Mouse (Mus musculus): ENCODE measurements around the gene Slc35e4. TPM values are rescaled to one million over a fixed set of nuclear protein-coding genes. Genes with fewer than 3 reads are reported as not detected.

Gene Slc35e4
- polyA plus RNA-seq, 1 experiment from 2014 or later, result 4.5 TPM

- no peak for ATAC-seq (ENCODE audit: insufficient read depth, low FRiP score, low TSS enrichment)
- Histone ChIP-seq H3K9ac (ENCODE audit: low read length) (no peak overlapping the region), H3K36me3 (ENCODE audit: control insufficient read depth, insufficient read depth, low read length) (no peaks in the 10 kb centered on the region), H3K27me3 (ENCODE audit: control insufficient read depth, insufficient read depth, low read length) (no peaks in the 10 kb centered on the region), H3K9me3 (ENCODE audit: control insufficient read depth, low read length) (no peaks in the 10 kb centered on the region), H3K4me3 (ENCODE audit: low read depth, low read length) (no peak overlapping the region), H3K27ac (ENCODE audit: low read depth, low read length) (no peak overlapping the region), H3K4me2 (ENCODE audit: low read depth) (no peak overlapping the region), H3K4me1 (ENCODE audit: control insufficient read depth, insufficient read depth, low read length) (no peaks in the 10 kb centered on the region)
- 91% methylated on average over 7 of the region's 7 CpGs for WGBS
- DNase-seq (ENCODE audit: low spot score), result no peak
Observed at GRCm38 (mm10) chr11:3941371-3941770, 26.9 kb upstream of the Slc35e4 start.

- no peak overlapping the region for H3K27ac ChIP-seq (ENCODE audit: low read depth, low read length)
- 81% methylated on average over 13 of the region's 13 CpGs for WGBS
- no peak overlapping the region for H3K4me2 ChIP-seq (ENCODE audit: low read depth)
- ATAC-seq (ENCODE audit: insufficient read depth, low FRiP score, low TSS enrichment) (no peak), DNase-seq (ENCODE audit: low spot score) (no peak)
- no peaks in the 10 kb centered on the region for H3K9me3 ChIP-seq (ENCODE audit: control insufficient read depth, low read length)
- no peaks in the 10 kb centered on the region; the same call in 1 of the 2 replicates for H3K4me1 ChIP-seq (ENCODE audit: control insufficient read depth, insufficient read depth, low read length)
- H3K36me3 ChIP-seq (ENCODE audit: control insufficient read depth, insufficient read depth, low read length), result no peaks in the 10 kb centered on the region
- no peak overlapping the region for H3K9ac ChIP-seq (ENCODE audit: low read length)
- H3K4me3 ChIP-seq (ENCODE audit: low read depth, low read length), result no peak overlapping the region
- H3K27me3 ChIP-seq (ENCODE audit: control insufficient read depth, insufficient read depth, low read length), result no peaks in the 10 kb centered on the region
Observed at GRCm38 (mm10) chr11:3937321-3937874, 22.9 kb upstream of the Slc35e4 start.

GRCm38 (mm10) chr11:3936318-3936717 lies 21.9 kb upstream of the Slc35e4 start:
- Histone ChIP-seq H3K36me3 (ENCODE audit: control insufficient read depth, insufficient read depth, low read length) (no peaks in the 10 kb centered on the region), H3K27ac (ENCODE audit: low read depth, low read length) (no peak overlapping the region), H3K4me1 (ENCODE audit: control insufficient read depth, insufficient read depth, low read length) (no peaks in the 10 kb centered on the region; the same call in 1 of the 2 replicates), H3K27me3 (ENCODE audit: control insufficient read depth, insufficient read depth, low read length) (no peaks in the 10 kb centered on the region), H3K9ac (ENCODE audit: low read length) (no peak overlapping the region), H3K4me2 (ENCODE audit: low read depth) (no peak overlapping the region), H3K4me3 (ENCODE audit: low read depth, low read length) (no peak overlapping the region), H3K9me3 (ENCODE audit: control insufficient read depth, low read length) (no peaks in the 10 kb centered on the region)
- WGBS, result 78% methylated on average over 3 of the region's 3 CpGs
- DNase-seq (ENCODE audit: low spot score) (no peak), ATAC-seq (ENCODE audit: insufficient read depth, low FRiP score, low TSS enrichment) (no peak)

- DNase-seq (ENCODE audit: low spot score) (no peak), ATAC-seq (ENCODE audit: insufficient read depth, low FRiP score, low TSS enrichment) (no peak)
- H3K9me3 ChIP-seq (ENCODE audit: control insufficient read depth, low read length), result no peaks in the 10 kb centered on the region
- H3K27me3 ChIP-seq (ENCODE audit: control insufficient read depth, insufficient read depth, low read length), result no peaks in the 10 kb centered on the region
- no peak overlapping the region for H3K4me2 ChIP-seq (ENCODE audit: low read depth)
- 76% methylated on average over 4 of the region's 4 CpGs for WGBS
- H3K4me1 ChIP-seq (ENCODE audit: control insufficient read depth, insufficient read depth, low read length), result no peaks in the 10 kb centered on the region; the same call in 1 of the 2 replicates
- no peak overlapping the region for H3K9ac ChIP-seq (ENCODE audit: low read length)
- no peak overlapping the region for H3K27ac ChIP-seq (ENCODE audit: low read depth, low read length)
- H3K4me3 ChIP-seq (ENCODE audit: low read depth, low read length), result no peak overlapping the region
- H3K36me3 ChIP-seq (ENCODE audit: control insufficient read depth, insufficient read depth, low read length), result no peaks in the 10 kb centered on the region
Observed at GRCm38 (mm10) chr11:3935135-3935534, 20.7 kb upstream of the Slc35e4 start.

- H3K9me3 ChIP-seq (ENCODE audit: control insufficient read depth, low read length), result no peaks in the 10 kb centered on the region
- H3K4me3 ChIP-seq (ENCODE audit: low read depth, low read length), result no peak overlapping the region
- DNase-seq (ENCODE audit: low spot score) (no peak), ATAC-seq (ENCODE audit: insufficient read depth, low FRiP score, low TSS enrichment) (no peak)
- H3K27me3 ChIP-seq (ENCODE audit: control insufficient read depth, insufficient read depth, low read length), result no peaks in the 10 kb centered on the region
- 86% methylated on average over 9 of the region's 9 CpGs for WGBS
- no peaks in the 10 kb centered on the region for H3K36me3 ChIP-seq (ENCODE audit: control insufficient read depth, insufficient read depth, low read length)
- H3K4me1 ChIP-seq (ENCODE audit: control insufficient read depth, insufficient read depth, low read length), result no peaks in the 10 kb centered on the region; the same call in 1 of the 2 replicates
- no peak overlapping the region for H3K4me2 ChIP-seq (ENCODE audit: low read depth)
- H3K27ac ChIP-seq (ENCODE audit: low read depth, low read length), result no peak overlapping the region
- H3K9ac ChIP-seq (ENCODE audit: low read length), result no peak overlapping the region
Observed at GRCm38 (mm10) chr11:3933756-3934285, 19.4 kb upstream of the Slc35e4 start.

GRCm38 (mm10) chr11:3931511-3932211 lies 17.2 kb upstream of the Slc35e4 start, which contains the start of gene Tcn2:
Gene Tcn2, minus strand, starts transcription at chr11:3932159.
- H3K4me3 ChIP-seq (ENCODE audit: low read depth, low read length), result peak within 1 kb of the TSS; percentile 53
- ATAC-seq (ENCODE audit: insufficient read depth, low FRiP score, low TSS enrichment) (peak; percentile 85), DNase-seq (ENCODE audit: low spot score) (peak; percentile 81)
- no peaks in the 10 kb centered on the region; the same call in 1 of the 2 replicates for H3K4me1 ChIP-seq (ENCODE audit: control insufficient read depth, insufficient read depth, low read length)
- peak within 1 kb of the TSS; percentile 63 for H3K4me2 ChIP-seq (ENCODE audit: low read depth)
- under 1% methylated on average over 19 of the region's 26 CpGs for WGBS
- H3K9me3 ChIP-seq (ENCODE audit: control insufficient read depth, low read length), result no peaks in the 10 kb centered on the region
- H3K27me3 ChIP-seq (ENCODE audit: control insufficient read depth, insufficient read depth, low read length), result no peaks in the 10 kb centered on the region
- H3K9ac ChIP-seq (ENCODE audit: low read length), result peak within 1 kb of the TSS; percentile 47
- no peak within 1 kb of the TSS for H3K27ac ChIP-seq (ENCODE audit: low read depth, low read length)
- H3K36me3 ChIP-seq (ENCODE audit: control insufficient read depth, insufficient read depth, low read length), result no peaks in the 10 kb centered on the region

GRCm38 (mm10) chr11:3930931-3931330 lies 16.5 kb upstream of the Slc35e4 start:
- Histone ChIP-seq H3K27me3 (ENCODE audit: control insufficient read depth, insufficient read depth, low read length) (no peaks in the 10 kb centered on the region), H3K4me1 (ENCODE audit: control insufficient read depth, insufficient read depth, low read length) (no peaks in the 10 kb centered on the region; the same call in 1 of the 2 replicates), H3K36me3 (ENCODE audit: control insufficient read depth, insufficient read depth, low read length) (no peaks in the 10 kb centered on the region), H3K4me3 (ENCODE audit: low read depth, low read length) (peak overlapping the region; percentile 53), H3K27ac (ENCODE audit: low read depth, low read length) (no peak overlapping the region), H3K9ac (ENCODE audit: low read length) (peak overlapping the region; percentile 47), H3K9me3 (ENCODE audit: control insufficient read depth, low read length) (no peaks in the 10 kb centered on the region), H3K4me2 (ENCODE audit: low read depth) (peak overlapping the region; percentile 63)
- DNase-seq (ENCODE audit: low spot score), result no peak
- no peak for ATAC-seq (ENCODE audit: insufficient read depth, low FRiP score, low TSS enrichment)
- WGBS, result 25% methylated on average over 6 of the region's 6 CpGs

- Histone ChIP-seq H3K27ac (ENCODE audit: low read depth, low read length) (no peak overlapping the region), H3K4me1 (ENCODE audit: control insufficient read depth, insufficient read depth, low read length) (no peaks in the 10 kb centered on the region; the same call in 1 of the 2 replicates), H3K9me3 (ENCODE audit: control insufficient read depth, low read length) (no peaks in the 10 kb centered on the region), H3K9ac (ENCODE audit: low read length) (no peak overlapping the region), H3K27me3 (ENCODE audit: control insufficient read depth, insufficient read depth, low read length) (no peaks in the 10 kb centered on the region), H3K4me3 (ENCODE audit: low read depth, low read length) (no peak overlapping the region), H3K4me2 (ENCODE audit: low read depth) (no peak overlapping the region; the same call in 1 of the 2 replicates), H3K36me3 (ENCODE audit: control insufficient read depth, insufficient read depth, low read length) (no peaks in the 10 kb centered on the region)
- ATAC-seq (ENCODE audit: insufficient read depth, low FRiP score, low TSS enrichment), result no peak
- no peak for DNase-seq (ENCODE audit: low spot score)
- WGBS, result 83% methylated on average over 4 of the region's 4 CpGs
Observed at GRCm38 (mm10) chr11:3930019-3930418, 15.6 kb upstream of the Slc35e4 start.
